Mouse (Mus musculus): ENCODE results near the gene Slc6a18. TPM values are rescaled to one million over a fixed set of nuclear protein-coding genes. Genes with fewer than 3 reads are reported as not detected.
A peak's percentile ranks its signal among the peaks of the same experiment; 100 is the strongest.

The Slc6a18 gene
- total RNA-seq, 2 experiments from 2014 or later, result not detected

GRCm38 (mm10) chr13:73692249-73692868 lies 14.5 kb upstream of the Slc6a18 start:
- ATAC-seq (replicated peaks; ENCODE audit: low FRiP score, low TSS enrichment, poor library complexity, severe bottlenecking), result peak; percentile 89

GRCm38 (mm10) chr13:73688934-73689333 lies 11.1 kb upstream of the Slc6a18 start:
- ATAC-seq (replicated peaks; ENCODE audit: low FRiP score, low TSS enrichment, poor library complexity, severe bottlenecking), result no peak

GRCm38 (mm10) chr13:73687601-73688000 lies 9.8 kb upstream of the Slc6a18 start:
- ATAC-seq (replicated peaks; ENCODE audit: low FRiP score, low TSS enrichment, poor library complexity, severe bottlenecking), result no peak

- ATAC-seq (replicated peaks; ENCODE audit: low FRiP score, low TSS enrichment, poor library complexity, severe bottlenecking), result no peak
Observed at GRCm38 (mm10) chr13:73685502-73685901, 7.7 kb upstream of the Slc6a18 start.

GRCm38 (mm10) chr13:73684412-73684811 lies 6.6 kb upstream of the Slc6a18 start:
- no peak for ATAC-seq (replicated peaks; ENCODE audit: low FRiP score, low TSS enrichment, poor library complexity, severe bottlenecking)

- ATAC-seq (replicated peaks; ENCODE audit: low FRiP score, low TSS enrichment, poor library complexity, severe bottlenecking), result no peak
Observed at GRCm38 (mm10) chr13:73683682-73684081, 5.9 kb upstream of the Slc6a18 start.

GRCm38 (mm10) chr13:73682226-73682625 lies 4.4 kb upstream of the Slc6a18 start:
- ATAC-seq (replicated peaks; ENCODE audit: low FRiP score, low TSS enrichment, poor library complexity, severe bottlenecking), result no peak

GRCm38 (mm10) chr13:73680394-73680793 lies 2.6 kb upstream of the Slc6a18 start:
- ATAC-seq (replicated peaks; ENCODE audit: low FRiP score, low TSS enrichment, poor library complexity, severe bottlenecking), result no peak

- ATAC-seq (replicated peaks; ENCODE audit: low FRiP score, low TSS enrichment, poor library complexity, severe bottlenecking), result no peak
Observed at GRCm38 (mm10) chr13:73679311-73679710, 1.5 kb upstream of the Slc6a18 start.

- no peak for ATAC-seq (replicated peaks; ENCODE audit: low FRiP score, low TSS enrichment, poor library complexity, severe bottlenecking)
Observed at GRCm38 (mm10) chr13:73675161-73675560, 2.7 kb downstream of the Slc6a18 start.

GRCm38 (mm10) chr13:73660163-73660695 lies 17.6 kb downstream of the Slc6a18 start:
- no peak for ATAC-seq (replicated peaks; ENCODE audit: low FRiP score, low TSS enrichment, poor library complexity, severe bottlenecking)

- no peak for ATAC-seq (replicated peaks; ENCODE audit: low FRiP score, low TSS enrichment, poor library complexity, severe bottlenecking)
Observed at GRCm38 (mm10) chr13:73658953-73659352, 18.9 kb downstream of the Slc6a18 start.

- ATAC-seq (replicated peaks; ENCODE audit: low FRiP score, low TSS enrichment, poor library complexity, severe bottlenecking), result no peak
Observed at GRCm38 (mm10) chr13:73654976-73655375, 22.8 kb downstream of the Slc6a18 start.

- ATAC-seq (replicated peaks; ENCODE audit: low FRiP score, low TSS enrichment, poor library complexity, severe bottlenecking), result no peak
Observed at GRCm38 (mm10) chr13:73653266-73653665, 24.6 kb downstream of the Slc6a18 start.

GRCm38 (mm10) chr13:73646397-73647087 lies 31.3 kb downstream of the Slc6a18 start:
- peak; percentile 95 for ATAC-seq (replicated peaks; ENCODE audit: low FRiP score, low TSS enrichment, poor library complexity, severe bottlenecking)

- ATAC-seq (replicated peaks; ENCODE audit: low FRiP score, low TSS enrichment, poor library complexity, severe bottlenecking), result no peak
Observed at GRCm38 (mm10) chr13:73641296-73641695, 36.5 kb downstream of the Slc6a18 start.

GRCm38 (mm10) chr13:73637826-73638225 lies 40.0 kb downstream of the Slc6a18 start:
- ATAC-seq (replicated peaks; ENCODE audit: low FRiP score, low TSS enrichment, poor library complexity, severe bottlenecking), result no peak

- ATAC-seq (replicated peaks; ENCODE audit: low FRiP score, low TSS enrichment, poor library complexity, severe bottlenecking), result no peak
Observed at GRCm38 (mm10) chr13:73631837-73632236, 46.0 kb downstream of the Slc6a18 start.

- ATAC-seq (replicated peaks; ENCODE audit: low FRiP score, low TSS enrichment, poor library complexity, severe bottlenecking), result peak; percentile 87
Observed at GRCm38 (mm10) chr13:73628586-73629113, 49.2 kb downstream of the Slc6a18 start.

GRCm38 (mm10) chr13:73626745-73627549 lies 50.9 kb downstream of the Slc6a18 start, which contains the start of gene Tert:
Tert (plus strand) TSS chr13:73626911.
- ATAC-seq (replicated peaks; ENCODE audit: low FRiP score, low TSS enrichment, poor library complexity, severe bottlenecking), result peak; percentile 48
